Mouse (Mus musculus): Measurements from ENCODE around the gene Kcnj12.

GRCm38 (mm10) chr11:61074646-61075317 lies 52.4 kb downstream of the Kcnj12 start:
- TF ChIP-seq EP300 (IDR thresholded peaks at IDR 0.05) (no peak), CTCF (IDR thresholded peaks at IDR 0.05) (no peak)
